Mouse (Mus musculus) CH12.LX (cell line): ENCODE measurements around the gene Vsig8. TPM values are rescaled to one million over a fixed set of nuclear protein-coding genes. Genes with fewer than 3 reads are reported as not detected.

Source experiments
- DNase-seq: peaks from one replicate; pipeline ENCODE4 v3.0.0-alpha.2; 2013; ENCODE audit errors: extremely low read depth
- H3K27ac ChIP-seq: 2 replicates; pipeline ENCODE4 v1.5.1; 2012; ENCODE audit warnings: low read depth, mild to moderate bottlenecking, control low read depth, moderate library complexity; ENCODE audit not compliant: insufficient read depth
- H3K27me3 ChIP-seq: replicated peaks from 2 replicates; pipeline ENCODE3; 2012; ENCODE audit warnings: inconsistent platforms
- H3K36me3 ChIP-seq, 2 experiments: replicated peaks in 1 of 2; 2 replicates each; pipeline versions ENCODE3 to v1.6.1; 2012; ENCODE audit warnings: inconsistent platforms in 1 of 2, low read length in 1 of 2, mild to moderate bottlenecking in 1 of 2, mixed read lengths in 1 of 2, moderate library complexity in 1 of 2; ENCODE audit not compliant: control insufficient read depth in 1 of 2, insufficient read depth in 1 of 2
- H3K4me1 ChIP-seq, 2 experiments: 2 replicates each; pipeline ENCODE4 v1.6.1; 2012; ENCODE audit warnings: inconsistent platforms in 1 of 2, moderate library complexity in 1 of 2; ENCODE audit not compliant: insufficient read depth in 2 of 2, control insufficient read depth in 1 of 2
- H3K4me2 ChIP-seq: 2 replicates; pipeline ENCODE4 v1.6.1; 2012; ENCODE audit warnings: low read depth, mild to moderate bottlenecking, control low read depth; ENCODE audit not compliant: poor library complexity, insufficient read depth, severe bottlenecking
- H3K4me3 ChIP-seq, 3 experiments: fragments of 150-350 bp in 1 of 3; sonication (generic) in 1 of 3; replicated peaks in 1 of 3; 2 replicates each; pipeline versions ENCODE3 to v1.5.1; 2011 to 2012; ENCODE audit warnings: low read depth in 2 of 3, low read length in 2 of 3, mild to moderate bottlenecking in 2 of 3, moderate library complexity in 2 of 3, control low read depth in 1 of 3, improper control_type of control experiment in 1 of 3, inconsistent platforms in 1 of 3, mixed read lengths in 1 of 3; ENCODE audit not compliant: poor library complexity in 1 of 3
- H3K79me2 ChIP-seq: replicated peaks from 2 replicates; pipeline ENCODE4 v1.6.1; 2012; ENCODE audit warnings: mild to moderate bottlenecking, moderate library complexity; ENCODE audit not compliant: control insufficient read depth, poor library complexity, insufficient read depth, severe bottlenecking; ENCODE audit errors: extremely low read depth
- H3K9ac ChIP-seq: 2 replicates; pipeline ENCODE4 v1.6.1; 2012; ENCODE audit warnings: low read depth, mild to moderate bottlenecking, control low read depth, moderate library complexity; ENCODE audit not compliant: insufficient read depth
- H3K9me3 ChIP-seq: replicated peaks from 2 replicates; pipeline ENCODE3; 2012; ENCODE audit warnings: low read length, inconsistent platforms, mixed read lengths
- BHLHE40 ChIP-seq: IDR thresholded peaks from 2 replicates; pipeline ENCODE4 v1.6.1; 2011; ENCODE audit warnings: mild to moderate bottlenecking, low read depth, low read length, improper control_type of control experiment
- CHD1 ChIP-seq: IDR thresholded peaks from 2 replicates; pipeline ENCODE4 v1.6.1; 2012; ENCODE audit warnings: low read depth, low read length, improper control_type of control experiment, inconsistent platforms
- CHD2 ChIP-seq: IDR thresholded peaks from 2 replicates; pipeline ENCODE4 v1.6.1; 2011; ENCODE audit warnings: low read length, improper control_type of control experiment
- E2F4 ChIP-seq: IDR thresholded peaks from 2 replicates; pipeline ENCODE4 v1.6.1; 2011; ENCODE audit warnings: low read depth, low read length, improper control_type of control experiment; ENCODE audit not compliant: insufficient replicate concordance
- ELF1 ChIP-seq: IDR thresholded peaks from 2 replicates; pipeline ENCODE4 v1.6.1; 2014; ENCODE audit warnings: low read depth, mild to moderate bottlenecking, inconsistent platforms, low read length, improper control_type of control experiment
- EP300 ChIP-seq: IDR thresholded peaks from 2 replicates; pipeline ENCODE4 v1.6.1; 2011; ENCODE audit warnings: low read length, improper control_type of control experiment
- ETS1 ChIP-seq: conservative IDR thresholded peaks from 2 replicates; pipeline ENCODE4 v1.6.1; 2012; ENCODE audit warnings: low read depth, mild to moderate bottlenecking, inconsistent platforms, low read length, improper control_type of control experiment, moderate library complexity
- IRF4 ChIP-seq: IDR thresholded peaks from 2 replicates; pipeline ENCODE4 v1.6.1; 2014; ENCODE audit warnings: low read depth, mild to moderate bottlenecking, inconsistent platforms, low read length, improper control_type of control experiment
- JUN ChIP-seq: IDR thresholded peaks from 2 replicates; pipeline ENCODE4 v1.6.1; 2011; ENCODE audit warnings: low read depth, mild to moderate bottlenecking, low read length, improper control_type of control experiment, moderate library complexity; ENCODE audit not compliant: insufficient read depth
- JUND ChIP-seq: conservative IDR thresholded peaks from 2 replicates; pipeline ENCODE4 v1.6.1; 2011; ENCODE audit warnings: low read depth, low read length, improper control_type of control experiment
- KAT2A ChIP-seq: IDR thresholded peaks from 2 replicates; pipeline ENCODE4 v1.6.1; 2012; ENCODE audit warnings: low read length, improper control_type of control experiment, inconsistent platforms; ENCODE audit not compliant: insufficient replicate concordance
- MAX ChIP-seq: IDR thresholded peaks from 2 replicates; pipeline ENCODE4 v1.6.1; 2011; ENCODE audit warnings: low read length, improper control_type of control experiment
- MAZ ChIP-seq: IDR thresholded peaks from 2 replicates; pipeline ENCODE4 v1.6.1; 2012; ENCODE audit warnings: low read depth, mild to moderate bottlenecking, inconsistent platforms, low read length, improper control_type of control experiment, moderate library complexity
- MEF2A ChIP-seq: IDR thresholded peaks from 2 replicates; pipeline ENCODE4 v1.6.1; 2014; ENCODE audit warnings: low read depth, mild to moderate bottlenecking, inconsistent platforms, low read length, improper control_type of control experiment, borderline replicate concordance
- MXI1 ChIP-seq: IDR thresholded peaks from 2 replicates; pipeline ENCODE4 v1.6.1; 2011; ENCODE audit warnings: mild to moderate bottlenecking, low read depth, low read length, improper control_type of control experiment
- MYC ChIP-seq: IDR thresholded peaks from 2 replicates; pipeline ENCODE4 v1.6.1; 2011; ENCODE audit warnings: low read depth, mild to moderate bottlenecking, improper control_type of control experiment, low read length
- NRF1 ChIP-seq: IDR thresholded peaks from 2 replicates; pipeline ENCODE4 v1.6.1; 2014; ENCODE audit warnings: low read depth, mild to moderate bottlenecking, inconsistent platforms, low read length, improper control_type of control experiment, moderate library complexity
- POLR2A ChIP-seq: IDR thresholded peaks from 2 replicates; pipeline ENCODE4 v1.6.1; 2011; ENCODE audit warnings: low read depth, mild to moderate bottlenecking, improper control_type of control experiment, low read length
- RCOR1 ChIP-seq: conservative IDR thresholded peaks from 2 replicates; pipeline ENCODE4 v1.6.1; 2012; ENCODE audit warnings: low read depth, mild to moderate bottlenecking, inconsistent platforms, low read length, improper control_type of control experiment
- SIN3A ChIP-seq: IDR thresholded peaks from 2 replicates; pipeline ENCODE4 v1.6.1; 2012; ENCODE audit warnings: low read length, improper control_type of control experiment, inconsistent platforms
- TBP ChIP-seq: conservative IDR thresholded peaks from 2 replicates; pipeline ENCODE4 v1.6.1; 2011; ENCODE audit warnings: low read depth, low read length, improper control_type of control experiment
- TCF12 ChIP-seq: IDR thresholded peaks from 2 replicates; pipeline ENCODE4 v1.6.1; 2014; ENCODE audit warnings: low read depth, mild to moderate bottlenecking, inconsistent platforms, low read length, improper control_type of control experiment
- USF2 ChIP-seq: conservative IDR thresholded peaks from 2 replicates; pipeline ENCODE4 v1.6.1; 2011; ENCODE audit warnings: low read depth, low read length, improper control_type of control experiment
- ZC3H11A ChIP-seq: IDR thresholded peaks from 2 replicates; pipeline ENCODE4 v1.6.1; 2012; ENCODE audit warnings: low read depth, mild to moderate bottlenecking, inconsistent platforms, low read length, improper control_type of control experiment
- ZNF384 ChIP-seq: IDR thresholded peaks from 2 replicates; pipeline ENCODE4 v1.6.1; 2012; ENCODE audit warnings: low read depth, low read length, improper control_type of control experiment, inconsistent platforms
- dilution Hi-C: fragments of 300-500 bp; cut with MboI; formaldehyde crosslinking; loops from 2 replicates; pipeline ENCODE4 v1.14.3; 2020; ENCODE audit warnings: low sequenced_read_pairs; ENCODE audit not compliant: extremely low pct_unique_long_range_greater_than_20kb, extremely low pct_ligation_motif_present
- in situ Hi-C: fragments of 300-500 bp; cut with MboI; formaldehyde crosslinking; loops from 3 replicates; pipeline ENCODE4 v1.14.3; 2019; ENCODE audit warnings: low sequenced_read_pairs, low pct_ligation_motif_present, low pct_unique_long_range_greater_than_20kb, mixed read lengths
- polyA plus RNA-seq: library from polyadenylated mRNA; unstranded; fragments of >175 nt; gene quantifications from 2 replicates; pipeline ENCODE4 v1.2.1, GENCODE M21; 2012; ENCODE audit warnings: low read depth; ENCODE audit not compliant: insufficient read length
- total RNA-seq, 2 experiments: library from RNA; depleted of rRNA; stranded (reverse); fragments of 300-350 nt in 1 of 2; fragments of >200 nt in 1 of 2; gene quantifications; 2 replicates each; pipeline ENCODE4 v1.2.3; 2012 to 2014

Vsig8 gene
- total and polyA plus RNA-seq, 3 experiments = 0.17 to 0.29 TPM; not detected in 1

DNA sequence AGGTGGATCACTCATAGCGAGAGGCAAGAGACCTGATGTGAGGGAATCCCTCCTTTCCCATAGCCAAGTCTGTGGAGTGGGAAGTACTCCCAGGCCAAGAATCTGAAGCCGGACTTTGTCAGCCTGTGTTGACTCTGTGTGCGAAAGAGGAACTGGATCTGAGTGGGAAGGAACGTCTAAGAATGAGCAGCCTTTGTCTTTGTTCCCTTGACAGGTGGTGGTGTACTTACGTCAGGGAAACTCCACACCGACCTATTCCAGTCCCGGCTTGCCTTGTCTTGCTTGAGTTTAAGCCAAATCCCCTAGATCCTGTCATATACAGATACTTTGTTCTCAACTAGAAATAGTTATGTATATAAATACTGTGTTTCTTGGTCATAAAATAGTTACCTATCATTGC, 33.2 kb upstream of the Vsig8 start:
- peaks cover 11% of the 10 kb centered on the region for H3K27me3 ChIP-seq

DNA sequence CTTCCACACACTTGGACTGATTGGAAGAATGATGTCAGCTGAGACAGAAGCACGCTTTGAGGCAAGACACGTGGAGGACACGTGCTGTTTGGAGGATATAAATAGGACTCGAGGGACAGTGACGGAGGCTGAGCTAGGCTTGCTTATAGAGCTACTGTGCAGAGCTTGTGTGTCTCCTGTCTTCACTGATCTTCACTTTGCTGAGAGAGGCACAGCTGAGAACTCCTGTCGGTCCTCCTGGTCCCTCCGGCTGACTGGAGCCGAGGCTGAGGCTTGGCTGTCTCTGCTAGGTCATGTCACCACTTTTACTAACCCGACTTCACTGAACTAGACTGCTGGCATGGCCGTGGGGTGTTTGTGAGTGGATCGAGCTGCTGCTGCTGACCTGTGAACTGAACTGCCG, 32.0 kb upstream of the Vsig8 start:
- Histone ChIP-seq H3K4me2 (no peak overlapping the region), H3K9ac (no peak overlapping the region), H3K79me2 (no peaks in the 10 kb centered on the region), H3K36me3 (no peaks in the 10 kb centered on the region), H3K27ac (no peak overlapping the region), H3K4me1 (peaks cover 15 to 42% of the 10 kb centered on the region in 2 experiments), H3K27me3 (peaks cover 12% of the 10 kb centered on the region), H3K4me3 (no peak overlapping the region), H3K9me3 (no peaks in the 10 kb centered on the region)
- TF ChIP-seq MAX = peak; percentile 91
- no peak for TF ChIP-seq TCF12
- TF ChIP-seq JUN = no peak
- TF ChIP-seq POLR2A = no peak
- peak; percentile 73; the same call in 1 of the 2 replicates for TF ChIP-seq MYC
- no peak for TF ChIP-seq USF2
- peak; percentile 78 for TF ChIP-seq BHLHE40
- TF ChIP-seq ETS1 = no peak
- dilution Hi-C loops (no loop called here), in situ Hi-C loops (no loop called here)
- DNase-seq = no peak

More for the DNA sequence above, 33.2 kb upstream of the Vsig8 start:
- no peaks in the 10 kb centered on the region for H3K36me3 ChIP-seq
- H3K9ac ChIP-seq = no peak overlapping the region
- H3K9me3 ChIP-seq = peaks cover 3% of the 10 kb centered on the region
- in situ Hi-C loops = no loop called here
- no peak overlapping the region for H3K4me3 ChIP-seq
- peak; percentile 81 for DNase-seq
- peaks cover 15 to 39% of the 10 kb centered on the region in 2 experiments for H3K4me1 ChIP-seq
- no peak overlapping the region; the same call in 1 of the 2 replicates for H3K27ac ChIP-seq
- dilution Hi-C loops = no loop called here
- TF ChIP-seq MYC = peak; percentile 75; the same call in 1 of the 2 replicates
- peak; percentile 79; the same call in 1 of the 2 replicates for TF ChIP-seq MAX
- TF ChIP-seq ZC3H11A = no peak
- TF ChIP-seq EP300 = peak; percentile 97
- TF ChIP-seq RCOR1 = peak; percentile 80
- peak; percentile 98 for TF ChIP-seq CHD1
- peak; percentile 48; the same call in 1 of the 2 replicates for TF ChIP-seq ELF1
- TF ChIP-seq NRF1 = no peak
- TF ChIP-seq CHD2 = peak; percentile 61
- TF ChIP-seq JUN = peak; percentile 70; the same call in 1 of the 2 replicates
- peak; percentile 83 for TF ChIP-seq ETS1
- TF ChIP-seq TBP = 0 out of 2 replicates have a peak, but pooled peaks have one; percentile 46
- no peak for TF ChIP-seq KAT2A
- TF ChIP-seq MAZ = 0 out of 2 replicates have a peak, but pooled peaks have one; percentile 49
- TF ChIP-seq MEF2A = peak; percentile 90
- peak; percentile 90 for TF ChIP-seq IRF4
- peak; percentile 69 for TF ChIP-seq SIN3A
- peak; percentile 65; the same call in 1 of the 2 replicates for TF ChIP-seq MXI1
- TF ChIP-seq E2F4 = no peak
- TF ChIP-seq TCF12 = peak; percentile 95
- TF ChIP-seq BHLHE40 = peak; percentile 61
- no peak for TF ChIP-seq POLR2A
- peak; percentile 64 for TF ChIP-seq JUND
- TF ChIP-seq ZNF384 = no peak
- TF ChIP-seq, all 38 proteins: peak for 18
- Histone ChIP-seq H3K79me2 (no peaks in the 10 kb centered on the region), H3K4me2 (peak overlapping the region; percentile 21; the same call in 1 of the 2 replicates)
